Mouse (Mus musculus) NIH3T3 (cell line): ENCODE measurements around the gene Th.

ENCODE experiments used
- DNase-seq: peaks from one replicate; pipeline ENCODE4 v3.0.0-alpha.2; 2012; ENCODE audit warnings: low read depth

Gene Th

GRCm38 (mm10) chr7:142931028-142931427 is at the start of gene Th:
Th (minus strand) TSS chr7:142931128.
- no peak for DNase-seq

- DNase-seq = no peak
Observed at GRCm38 (mm10) chr7:142968809-142969511, 38.0 kb upstream of the Th start, which contains the start of gene Ascl2. Ascl2 (minus strand) TSS chr7:142969264.

GRCm38 (mm10) chr7:142967884-142968808 is 37.2 kb upstream of the Th start:
- DNase-seq = no peak

GRCm38 (mm10) chr7:142967414-142967883 is 36.5 kb upstream of the Th start:
- DNase-seq = peak; percentile 22

- DNase-seq = no peak
Observed at GRCm38 (mm10) chr7:142959752-142960151, 28.8 kb upstream of the Th start.

GRCm38 (mm10) chr7:142958817-142959216 is 27.9 kb upstream of the Th start:
- no peak for DNase-seq

- DNase-seq = no peak
Observed at GRCm38 (mm10) chr7:142956018-142956417, 25.1 kb upstream of the Th start.

GRCm38 (mm10) chr7:142949568-142949967 is 18.6 kb upstream of the Th start:
- no peak for DNase-seq

- DNase-seq = no peak
Observed at GRCm38 (mm10) chr7:142937631-142938030, 6.7 kb upstream of the Th start.

GRCm38 (mm10) chr7:142935708-142936107 is 4.8 kb upstream of the Th start:
- DNase-seq = no peak

GRCm38 (mm10) chr7:142932469-142932868 is 1.5 kb upstream of the Th start:
- DNase-seq = no peak

- DNase-seq = no peak
Observed at GRCm38 (mm10) chr7:142929516-142929915, 1.4 kb downstream of the Th start.

- no peak for DNase-seq
Observed at GRCm38 (mm10) chr7:142927293-142927692, 3.6 kb downstream of the Th start.

- peak; percentile 72 for DNase-seq
Observed at GRCm38 (mm10) chr7:142918641-142919628, 12.0 kb downstream of the Th start.

- no peak for DNase-seq
Observed at GRCm38 (mm10) chr7:142917659-142918058, 13.3 kb downstream of the Th start.

- DNase-seq = no peak
Observed at GRCm38 (mm10) chr7:142916178-142916577, 14.8 kb downstream of the Th start.

GRCm38 (mm10) chr7:142911682-142912081 is 19.2 kb downstream of the Th start:
- no peak for DNase-seq

GRCm38 (mm10) chr7:142910104-142910503 is 20.8 kb downstream of the Th start:
- no peak for DNase-seq

- peak; percentile 7 for DNase-seq
Observed at GRCm38 (mm10) chr7:142909622-142910021, 21.3 kb downstream of the Th start.

GRCm38 (mm10) chr7:142905606-142906005 is 25.3 kb downstream of the Th start:
- no peak for DNase-seq

- no peak for DNase-seq
Observed at GRCm38 (mm10) chr7:142904331-142904730, 26.6 kb downstream of the Th start.

- no peak for DNase-seq
Observed at GRCm38 (mm10) chr7:142902931-142903330, 28.0 kb downstream of the Th start.
